Mouse (Mus musculus) gastrocnemius, adult 18-20 months (tissue): ENCODE results near the gene Smco2. TPM values are rescaled to one million over a fixed set of nuclear protein-coding genes. Genes with fewer than 3 reads are reported as not detected.

Source experiments
- DNase-seq: peaks from one replicate; pipeline ENCODE4 v3.0.0; 2021; ENCODE audit warnings: low spot score
- total RNA-seq, 2 experiments: library from RNA; stranded (reverse); gene quantifications; 2 replicates each; pipeline ENCODE4 v1.2.3; 2021

The Smco2 gene
- total RNA-seq, 2 experiments from 2014 or later, result not detected

DNA sequence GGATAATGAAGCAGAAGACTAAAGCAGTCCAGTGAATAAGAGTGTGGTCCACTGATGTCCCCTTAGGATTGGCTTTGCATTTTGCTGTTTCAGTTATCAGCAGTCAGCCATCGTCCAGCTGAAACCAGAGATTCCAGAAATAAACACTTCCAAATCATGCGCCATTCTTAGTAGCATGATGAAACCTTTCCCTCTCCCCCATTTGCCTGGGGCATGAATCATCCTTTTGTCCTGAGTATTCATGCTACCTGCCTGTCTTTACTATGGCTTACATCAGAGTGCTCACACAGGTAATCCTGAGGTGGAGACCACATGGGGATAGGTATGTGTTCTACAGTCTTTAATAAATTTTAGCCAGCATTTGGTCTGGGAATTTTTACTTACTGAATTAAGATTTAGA, 49.7 kb downstream of the Smco2 start:
- DNase-seq, result no peak

DNA sequence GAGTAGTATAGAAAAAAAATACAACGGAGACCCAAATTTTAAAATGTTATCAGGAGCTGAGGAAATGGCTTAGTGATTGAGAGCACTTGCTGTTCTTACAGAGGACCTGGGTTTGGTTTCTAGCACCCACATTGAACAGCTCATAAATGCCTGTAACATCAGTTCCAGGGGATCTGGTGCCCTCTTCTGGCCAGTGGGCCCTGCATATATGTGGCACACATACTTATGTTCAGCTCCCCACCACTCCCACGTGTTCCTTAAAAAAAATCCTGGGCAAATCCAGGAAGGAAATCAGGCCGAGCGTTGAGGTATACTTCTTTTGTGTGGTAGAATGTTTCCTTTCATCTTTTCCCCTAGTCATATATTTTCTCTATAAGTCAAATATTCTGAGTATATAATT, 52.0 kb downstream of the Smco2 start:
- no peak for DNase-seq

DNA sequence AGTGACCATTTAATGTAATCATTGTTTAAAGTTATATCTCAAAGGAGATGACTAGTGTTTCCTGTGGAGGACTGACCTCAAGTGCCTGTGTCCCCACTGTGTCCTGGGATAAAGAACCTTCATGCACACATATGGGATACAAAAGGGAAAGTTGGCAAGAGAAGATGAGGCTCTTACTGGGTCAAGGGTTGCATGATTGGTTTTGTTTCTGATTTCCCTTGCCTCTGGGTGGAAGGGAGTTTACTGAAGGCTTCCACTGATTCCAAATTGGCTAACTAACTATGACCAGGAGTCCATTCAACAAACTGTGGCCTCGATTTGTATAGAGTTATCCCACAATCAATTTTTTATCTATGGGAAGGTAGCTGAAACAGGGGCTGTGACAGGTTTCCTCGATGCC, 53.7 kb downstream of the Smco2 start:
- DNase-seq, result no peak

DNA sequence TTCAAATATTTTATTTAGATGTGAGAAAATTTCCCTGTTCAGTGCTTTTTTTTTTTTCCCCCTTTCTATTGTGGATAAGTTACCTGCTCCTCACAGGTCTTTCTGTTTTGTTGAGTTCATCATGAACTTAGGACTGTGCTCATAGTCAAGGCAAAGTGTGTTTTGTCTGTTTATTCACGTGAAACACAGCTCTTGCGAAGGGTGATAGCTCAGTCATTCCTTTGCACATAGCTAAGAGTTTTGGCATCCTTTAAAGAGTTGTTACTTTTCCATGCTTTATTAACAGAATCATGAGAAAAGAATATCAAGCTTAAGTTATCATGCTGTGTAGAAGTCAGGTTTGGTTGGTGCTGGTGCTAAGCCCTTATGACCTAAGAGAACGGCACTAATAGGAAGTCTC, 54.8 kb downstream of the Smco2 start:
- DNase-seq, result no peak

DNA sequence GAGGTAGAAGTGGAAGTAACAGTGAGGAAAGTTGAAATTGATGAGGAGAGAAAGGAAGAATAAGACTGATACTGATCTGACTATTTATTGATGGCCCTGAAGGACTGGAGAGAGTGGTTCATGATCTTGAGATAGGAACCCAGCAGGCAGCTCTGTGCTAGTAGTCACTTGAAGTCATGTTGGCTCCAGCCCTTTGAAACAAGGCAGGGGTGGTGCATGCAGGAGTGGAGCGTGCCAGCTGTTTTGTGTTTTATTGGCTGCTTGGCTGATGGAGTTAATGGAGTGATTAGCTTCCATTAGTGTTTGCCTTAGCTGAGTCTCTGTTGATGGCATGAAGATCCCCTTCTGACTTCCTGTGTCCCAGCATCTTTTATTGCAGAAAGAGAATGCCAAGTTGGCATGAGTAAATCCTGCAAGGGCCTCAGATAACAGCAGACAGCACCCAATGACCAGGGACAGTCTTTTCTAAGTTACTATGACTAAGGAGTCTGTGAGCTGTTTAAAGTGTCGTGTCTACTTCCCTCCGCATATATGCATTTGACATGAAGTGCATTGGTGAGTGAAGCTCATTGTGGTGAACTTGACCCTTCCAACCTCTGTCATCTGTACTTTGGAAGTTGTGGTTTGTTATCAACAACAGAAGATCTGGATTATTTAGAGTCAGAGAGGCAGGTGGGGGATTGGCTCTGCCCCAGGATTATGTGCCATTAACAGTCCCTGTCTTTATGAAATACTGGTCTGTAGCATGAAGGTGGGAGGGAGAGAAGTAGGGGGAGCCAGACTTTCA, 56.3 kb downstream of the Smco2 start:
- no peak for DNase-seq

DNA sequence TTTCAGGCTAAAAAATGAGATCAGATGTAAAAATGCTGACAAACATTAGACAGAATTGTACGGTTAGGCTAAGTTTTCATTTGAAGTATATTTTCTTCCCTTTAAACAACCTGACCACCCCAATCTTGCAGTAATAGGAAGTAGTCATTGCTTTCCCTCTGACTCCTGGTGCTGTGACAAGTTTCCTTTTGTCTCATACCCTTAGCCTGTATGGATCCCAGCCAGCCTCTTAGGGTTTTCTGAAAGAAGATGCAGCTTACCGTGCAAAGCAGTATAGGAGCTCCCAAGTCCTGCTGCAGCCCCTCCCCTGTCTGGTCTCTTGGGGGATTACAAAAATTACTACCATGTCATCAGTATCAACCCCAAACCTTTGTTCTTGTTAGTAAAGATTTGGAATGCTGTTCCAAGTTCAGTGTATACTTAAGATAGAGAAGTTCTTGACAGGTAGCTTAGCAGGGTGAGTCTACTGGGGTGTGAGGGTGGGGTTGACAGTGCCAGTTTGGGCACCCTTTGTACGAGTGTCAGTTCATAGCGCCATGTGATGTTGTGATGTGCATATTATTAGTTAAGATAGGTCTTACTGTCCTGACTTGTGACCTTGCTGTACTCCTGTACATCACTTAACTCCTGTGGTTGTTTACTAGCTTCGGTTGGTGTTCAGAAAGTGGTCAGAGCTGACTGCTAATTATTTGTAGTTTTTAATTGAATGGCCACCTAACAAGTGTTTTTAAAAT, 57.3 kb downstream of the Smco2 start:
- DNase-seq, result no peak

DNA sequence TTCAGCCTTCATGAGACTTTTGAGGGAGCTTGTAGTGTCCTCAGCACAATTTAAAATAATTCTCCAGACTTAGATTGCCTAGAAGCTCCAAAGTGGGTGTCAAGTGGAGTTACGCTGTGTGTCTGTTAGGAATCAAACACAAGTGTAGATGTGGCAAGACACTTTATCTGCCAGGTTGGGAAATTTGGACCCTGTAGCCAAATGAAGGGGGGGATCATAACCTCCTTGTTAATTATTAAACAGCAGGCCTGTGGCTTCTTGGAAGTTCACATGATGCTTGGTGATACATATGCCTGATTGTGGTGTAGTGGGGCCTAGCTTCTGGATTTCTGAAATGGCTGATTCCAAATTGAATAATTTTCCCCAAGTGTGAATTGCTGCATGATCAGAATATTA, 57.9 kb downstream of the Smco2 start:
- no peak for DNase-seq

DNA sequence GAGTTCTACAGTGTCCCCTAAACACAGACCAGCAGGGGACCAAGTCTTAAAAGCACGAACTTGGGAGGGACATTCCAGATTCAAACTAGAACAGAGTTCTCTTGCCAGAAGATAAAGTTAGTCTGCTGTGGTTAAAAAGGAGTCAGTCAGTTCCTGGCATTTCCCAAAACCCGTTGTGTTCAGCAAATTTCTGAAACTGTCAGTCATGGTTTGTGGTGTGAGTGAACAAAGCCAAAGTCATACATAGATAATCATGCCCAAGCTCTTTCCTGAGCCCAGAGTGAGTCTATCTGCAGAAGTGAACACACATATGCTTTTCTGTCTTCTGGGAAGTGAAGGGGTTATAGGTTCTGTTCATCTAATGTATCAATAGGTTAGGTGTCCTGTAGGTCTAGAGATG, 58.9 kb downstream of the Smco2 start:
- DNase-seq, result no peak

DNA sequence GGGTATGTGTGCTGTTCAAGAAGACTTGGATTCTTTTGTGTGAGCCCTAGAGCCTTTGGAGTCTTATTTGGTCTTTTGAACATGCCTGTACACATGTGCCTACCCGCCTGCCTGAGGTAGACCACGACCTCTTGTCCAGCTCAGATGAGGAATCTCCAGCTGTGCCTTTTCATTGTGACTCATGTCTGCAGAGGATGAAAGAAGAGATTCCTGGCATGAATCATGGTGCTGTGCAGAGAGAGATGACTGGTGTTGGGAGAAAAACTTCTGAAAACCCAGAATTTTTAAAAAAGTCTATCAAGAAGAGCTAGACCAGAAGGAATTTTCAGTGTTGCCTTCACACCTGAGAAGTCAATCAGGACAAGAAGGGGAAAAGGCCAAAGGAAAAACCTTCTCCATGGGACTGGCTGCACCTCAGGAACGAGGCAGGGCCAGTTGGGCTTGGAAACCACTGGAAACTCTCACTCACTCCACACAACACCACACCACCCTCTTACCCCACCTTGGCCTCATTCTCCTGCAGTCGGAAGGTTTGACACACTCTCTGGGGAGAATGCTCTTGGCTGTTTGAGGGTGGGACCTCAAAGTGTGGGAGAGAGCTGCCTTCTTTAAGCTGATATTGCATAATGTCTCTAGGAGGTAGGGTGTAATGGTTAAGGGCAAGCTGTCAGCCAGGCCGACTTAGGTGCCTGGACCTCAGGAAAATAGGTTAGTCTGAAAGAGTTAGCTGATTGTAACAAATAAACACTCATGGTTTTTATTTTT, 60.0 kb downstream of the Smco2 start:
- no peak for DNase-seq

DNA sequence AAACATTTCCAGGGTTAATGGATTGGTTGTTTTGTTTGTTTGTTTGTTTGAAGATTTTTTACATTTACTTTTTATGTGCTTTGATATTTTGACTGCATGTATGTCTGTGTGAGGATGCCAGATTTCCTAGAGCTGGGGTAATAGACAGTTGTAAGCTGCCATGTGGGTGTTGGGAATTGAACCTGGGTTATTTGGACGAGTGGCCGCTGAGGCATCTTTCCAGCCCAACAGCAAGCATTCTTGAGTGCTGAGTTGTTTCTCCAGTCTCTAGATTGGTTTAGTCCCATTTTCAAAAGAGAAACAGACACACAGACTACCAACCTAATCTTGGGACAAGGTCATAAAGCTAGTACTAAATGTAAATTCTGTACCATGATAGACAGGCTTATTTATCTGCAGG, 60.9 kb downstream of the Smco2 start:
- DNase-seq, result no peak

DNA sequence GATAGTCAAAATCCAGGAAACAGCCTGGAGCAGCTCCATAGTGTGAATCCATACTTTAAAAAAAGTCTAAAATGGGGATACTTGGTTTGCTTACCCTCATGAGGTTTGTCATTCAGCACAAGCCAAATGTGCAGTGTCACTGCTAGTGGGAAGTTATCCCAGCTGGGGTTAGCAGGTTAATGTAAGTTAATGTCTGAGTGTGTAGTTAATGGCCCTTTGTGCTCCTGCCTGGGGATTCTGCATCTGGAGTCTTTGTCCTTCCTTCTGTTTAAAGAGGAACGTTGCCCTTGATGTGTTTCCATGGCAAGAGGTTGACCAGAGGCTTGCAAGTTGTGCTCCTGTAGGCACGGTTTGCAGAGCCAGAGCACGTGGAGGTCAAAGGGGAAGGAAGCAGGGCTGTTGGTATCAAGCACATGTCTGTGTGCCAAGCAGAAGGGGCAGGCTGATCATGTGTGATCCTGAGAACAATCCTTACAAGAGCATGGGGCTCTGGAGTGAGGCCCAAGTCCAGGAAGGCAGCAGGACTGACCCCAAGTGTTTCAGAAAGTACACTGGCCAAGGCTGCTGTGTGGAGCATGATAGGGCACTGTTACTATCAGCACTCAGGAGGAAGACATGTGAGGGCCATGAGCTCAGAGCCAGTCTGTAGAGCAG, 63.1 kb downstream of the Smco2 start:
- DNase-seq, result no peak

DNA sequence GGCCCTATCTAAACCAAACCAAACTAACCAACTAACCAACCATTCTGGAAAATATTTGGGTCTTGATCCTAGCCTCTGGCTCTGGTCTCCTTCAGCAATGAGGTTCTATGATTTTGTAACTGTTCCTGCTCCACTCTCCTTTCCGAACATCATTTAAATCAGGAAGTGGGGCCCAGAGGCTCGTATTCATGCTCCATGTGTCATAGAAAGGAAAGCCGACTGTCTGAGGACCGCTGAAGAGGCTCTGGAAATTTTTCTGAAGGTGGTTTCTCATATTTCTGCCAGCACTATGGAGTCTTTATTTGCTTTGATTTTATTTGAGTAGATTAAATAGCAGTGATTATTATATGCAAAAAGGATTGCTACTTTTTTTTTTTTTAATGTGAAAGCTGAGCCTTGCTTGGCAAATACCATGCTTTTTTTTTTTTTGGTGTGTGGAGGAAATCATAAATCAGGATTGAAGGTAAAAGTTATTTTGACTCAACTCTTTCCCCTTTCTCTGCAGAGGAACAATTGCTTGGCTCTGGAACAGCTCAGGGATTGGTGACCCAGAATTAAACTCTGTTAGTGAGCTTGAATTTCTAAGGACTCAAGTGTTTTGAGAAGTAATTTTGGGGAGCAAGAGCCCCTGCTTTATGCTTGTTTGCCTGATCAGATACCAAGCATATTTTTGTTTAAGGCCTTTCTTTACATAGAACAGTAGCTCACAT, 63.7 kb downstream of the Smco2 start:
- no peak for DNase-seq

DNA sequence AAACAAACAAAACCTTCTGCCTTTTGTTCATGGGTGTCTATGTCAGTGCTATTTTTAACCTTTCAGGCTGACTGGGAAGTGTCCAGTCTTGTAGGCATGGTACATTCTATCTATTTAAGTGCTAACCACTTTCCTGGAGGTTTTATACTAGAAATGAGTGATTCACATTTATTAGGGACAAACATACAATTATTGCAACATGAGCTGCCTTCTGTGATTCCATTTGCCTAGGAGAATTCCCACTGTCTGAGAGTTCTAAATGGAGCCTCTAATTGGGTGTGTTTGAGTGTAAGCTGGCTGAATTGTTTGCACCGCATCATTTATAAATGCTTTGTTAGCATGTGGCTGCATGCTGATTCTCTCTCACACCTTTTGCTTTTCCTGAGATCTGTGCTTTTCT, 65.9 kb downstream of the Smco2 start:
- DNase-seq, result no peak

DNA sequence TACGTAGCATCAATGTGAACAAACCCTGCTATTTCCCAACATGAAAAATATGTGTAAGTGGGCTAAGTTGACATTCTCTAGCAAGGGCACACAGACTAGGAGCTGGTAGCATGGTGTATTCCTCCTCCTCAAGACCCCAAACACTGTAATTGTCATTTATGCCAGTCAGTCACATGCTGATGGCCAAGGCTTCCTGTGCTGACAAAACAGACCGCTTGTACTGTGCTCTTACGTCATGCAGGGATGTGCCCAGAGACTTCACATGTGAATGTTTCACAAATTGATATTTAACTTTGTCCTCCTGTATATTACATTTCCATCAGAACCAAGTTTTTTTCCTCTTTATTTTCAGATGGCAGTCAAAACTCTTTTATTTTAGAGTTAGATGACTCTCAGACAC, 67.5 kb downstream of the Smco2 start:
- DNase-seq, result no peak

DNA sequence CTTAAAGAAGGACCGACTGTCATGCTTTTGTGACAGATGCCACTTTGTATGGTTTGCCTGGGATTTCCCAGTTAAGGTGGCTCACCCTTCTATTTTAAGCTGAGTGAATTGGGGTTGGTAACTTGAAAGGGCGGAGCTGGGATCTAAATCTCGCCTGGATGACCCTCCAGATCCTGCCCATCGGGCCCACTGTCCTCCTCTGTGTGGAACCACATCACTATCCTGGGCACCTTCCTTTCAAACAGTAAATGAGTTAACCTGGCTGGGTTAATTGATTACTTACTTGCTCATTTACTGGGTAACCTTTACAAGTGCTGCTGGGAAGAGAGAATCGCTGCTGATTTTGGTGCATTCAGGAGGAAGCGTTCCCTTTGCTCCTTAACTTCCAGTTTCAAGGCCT, 68.4 kb downstream of the Smco2 start:
- DNase-seq, result no peak

Other genes starting within 250 kb of the Smco2 start
- 10 to 100 TPM; 36.6 TPM for gene Med21, start 207.6 kb upstream of the Smco2 start, total RNA-seq
- 1 to 10 TPM; 6.2 to 6.9 TPM for gene Tm7sf3, start 207.3 kb upstream of the Smco2 start, total RNA-seq
- 10 to 100 TPM in 1 of 2 experiments, 1 to 10 TPM in 1; 8.7 to 10.1 TPM for gene Stk38l, start 125.1 kb upstream of the Smco2 start, total RNA-seq
- under 1 TPM; 0.43 TPM for gene Arntl2, start 54.0 kb upstream of the Smco2 start, total RNA-seq
- 10 to 100 TPM; 54.4 to 65.7 TPM for gene Ppfibp1, start 38.4 kb downstream of the Smco2 start, total RNA-seq
- not detected for gene 1700034J05Rik, start 104.3 kb downstream of the Smco2 start, total RNA-seq
- gene Rep15, start 182.5 kb downstream of the Smco2 start, total RNA-seq, result under 1 TPM; 0.41 to 0.74 TPM
- gene Mrps35, start 192.7 kb downstream of the Smco2 start, total RNA-seq, result 10 to 100 TPM; 41.8 to 44.5 TPM
- under 1 TPM in 1 of 2 experiments, not detected in 1; 0.21 TPM for gene Mansc4, start 236.9 kb downstream of the Smco2 start, total RNA-seq
- gene Klhl42, start 241.3 kb downstream of the Smco2 start, total RNA-seq, result 1 to 10 TPM; 1.2 to 1.5 TPM